Mouse (Mus musculus) liver, embryonic 16.5 days (tissue): ENCODE data around the gene Lig1. TPM values are rescaled to one million over a fixed set of nuclear protein-coding genes. Genes with fewer than 3 reads are reported as not detected.

Experiments used
- ATAC-seq: fragments of 200-750 bp; cut with Nextera tagmentation; 2 replicates; pipeline ENCODE4 v1.8.0; 2017; ENCODE audit warnings: low read depth, mild to moderate bottlenecking, moderate number of reproducible peaks, moderate library complexity
- H3K27ac ChIP-seq: fragments of 300-500 bp; sonication (generic); 2 replicates; pipeline ENCODE4 v1.5.1; 2014; ENCODE audit warnings: mild to moderate bottlenecking, low read length
- H3K27me3 ChIP-seq: fragments of 300-500 bp; sonication (generic); 2 replicates; pipeline ENCODE4 v1.6.1; 2014; ENCODE audit warnings: low read depth, low read length, mixed read lengths; ENCODE audit not compliant: control insufficient read depth, insufficient read depth
- H3K36me3 ChIP-seq: fragments of 300-500 bp; sonication (generic); 2 replicates; pipeline ENCODE4 v1.6.1; 2014; ENCODE audit warnings: mild to moderate bottlenecking; ENCODE audit not compliant: control insufficient read depth, insufficient read depth
- H3K4me1 ChIP-seq: fragments of 300-500 bp; sonication (generic); 2 replicates; pipeline ENCODE4 v1.6.1; 2014; ENCODE audit warnings: low read depth, low read length, mixed read lengths; ENCODE audit not compliant: control insufficient read depth
- H3K4me2 ChIP-seq: fragments of 300-500 bp; sonication (generic); 2 replicates; pipeline ENCODE4 v1.6.1; 2014; ENCODE audit warnings: low read depth, low read length, mixed read lengths
- H3K4me3 ChIP-seq: fragments of 300-500 bp; sonication (generic); 2 replicates; pipeline ENCODE4 v1.5.1; 2014; ENCODE audit warnings: low read depth, mild to moderate bottlenecking, low read length
- H3K9ac ChIP-seq: fragments of 300-500 bp; sonication (generic); 2 replicates; pipeline ENCODE4 v1.6.1; 2014; ENCODE audit warnings: low read depth, low read length
- H3K9me3 ChIP-seq: fragments of 300-500 bp; sonication (generic); replicated peaks from 2 replicates; pipeline ENCODE4 v1.6.1; 2016; ENCODE audit warnings: low read length; ENCODE audit not compliant: control insufficient read depth
- WGBS: fragments of 180-500 bp; shearing (Covaris S2); extraction: QIAGEN DNeasy Blood & Tissue Kit; methylation state at CpG from one replicate; pipeline ENCODE4 v1.1.7; 2014; ENCODE audit not compliant: insufficient replicate concordance; 5-methylcytosine and 5-hydroxymethylcytosine counted together
- polyA plus RNA-seq: library from polyadenylated mRNA; unstranded; fragments of >200 nt; fragmentation: Nextera tagmentation; extraction: Ambion mirVana; gene quantifications from 2 replicates; pipeline ENCODE4 v1.2.1, GENCODE M21; 2015

The Lig1 gene
- polyA plus RNA-seq, 1 experiment from 2014 or later: 80.3 TPM

GRCm38 (mm10) chr7:13298821-13299220, 21.7 kb downstream of the Lig1 start:
- no peaks in the 10 kb centered on the region for H3K27me3 ChIP-seq
- no peaks in the 10 kb centered on the region for H3K9me3 ChIP-seq
- H3K4me3 ChIP-seq: no peak overlapping the region
- H3K36me3 ChIP-seq: peaks cover 86% of the 10 kb centered on the region
- 81% methylated on average over 5 of the region's 5 CpGs for WGBS
- no peak overlapping the region for H3K9ac ChIP-seq
- H3K4me2 ChIP-seq: no peak overlapping the region
- ATAC-seq: no peak
- no peaks in the 10 kb centered on the region for H3K4me1 ChIP-seq
- H3K27ac ChIP-seq: no peak overlapping the region

GRCm38 (mm10) chr7:13301643-13302042, 24.6 kb downstream of the Lig1 start:
- WGBS: 83% methylated on average over 1 of the region's 1 CpGs
- H3K4me2 ChIP-seq: no peak overlapping the region
- no peak overlapping the region for H3K27ac ChIP-seq
- no peaks in the 10 kb centered on the region for H3K4me1 ChIP-seq
- H3K9ac ChIP-seq: no peak overlapping the region
- H3K9me3 ChIP-seq: no peaks in the 10 kb centered on the region
- no peak overlapping the region for H3K4me3 ChIP-seq
- H3K27me3 ChIP-seq: no peaks in the 10 kb centered on the region
- H3K36me3 ChIP-seq: peaks cover 76% of the 10 kb centered on the region
- no peak for ATAC-seq

- ATAC-seq: peak; percentile 24
- H3K4me2 ChIP-seq: no peak overlapping the region
- H3K4me3 ChIP-seq: no peak overlapping the region
- H3K9me3 ChIP-seq: no peaks in the 10 kb centered on the region
- H3K27ac ChIP-seq: no peak overlapping the region
- no peak overlapping the region for H3K9ac ChIP-seq
- H3K4me1 ChIP-seq: no peaks in the 10 kb centered on the region
- peaks cover 77% of the 10 kb centered on the region for H3K36me3 ChIP-seq
- WGBS: 40% methylated on average over 2 of the region's 2 CpGs
- H3K27me3 ChIP-seq: no peaks in the 10 kb centered on the region
Observed at GRCm38 (mm10) chr7:13302780-13303179, 25.7 kb downstream of the Lig1 start.

GRCm38 (mm10) chr7:13303372-13303771, 26.3 kb downstream of the Lig1 start:
- Histone ChIP-seq H3K4me3 (no peak overlapping the region), H3K9ac (no peak overlapping the region), H3K4me2 (no peak overlapping the region), H3K36me3 (peaks cover 78% of the 10 kb centered on the region), H3K27me3 (no peaks in the 10 kb centered on the region), H3K27ac (no peak overlapping the region), H3K9me3 (no peaks in the 10 kb centered on the region), H3K4me1 (no peaks in the 10 kb centered on the region)
- ATAC-seq: no peak

GRCm38 (mm10) chr7:13309407-13309806, 32.3 kb downstream of the Lig1 start:
- Histone ChIP-seq H3K4me1 (peaks cover 4% of the 10 kb centered on the region), H3K4me3 (no peak overlapping the region), H3K9me3 (no peaks in the 10 kb centered on the region), H3K4me2 (no peak overlapping the region), H3K27me3 (no peaks in the 10 kb centered on the region), H3K9ac (no peak overlapping the region), H3K36me3 (peaks cover 62% of the 10 kb centered on the region), H3K27ac (no peak overlapping the region)
- WGBS: 62% methylated on average over 2 of the region's 2 CpGs
- ATAC-seq: no peak

- 49% methylated on average over 6 of the region's 6 CpGs for WGBS
- H3K9me3 ChIP-seq: no peaks in the 10 kb centered on the region
- H3K4me1 ChIP-seq: peaks cover 4% of the 10 kb centered on the region
- ATAC-seq: peak; percentile 88
- no peak overlapping the region for H3K27ac ChIP-seq
- H3K9ac ChIP-seq: no peak overlapping the region
- peaks cover 58% of the 10 kb centered on the region for H3K36me3 ChIP-seq
- H3K27me3 ChIP-seq: no peaks in the 10 kb centered on the region
- H3K4me2 ChIP-seq: no peak overlapping the region
- no peak overlapping the region for H3K4me3 ChIP-seq
Observed at GRCm38 (mm10) chr7:13310493-13311199, 33.6 kb downstream of the Lig1 start.

GRCm38 (mm10) chr7:13311401-13311800, 34.3 kb downstream of the Lig1 start:
- Histone ChIP-seq H3K27me3 (no peaks in the 10 kb centered on the region), H3K4me2 (no peak overlapping the region), H3K4me1 (peaks cover 4% of the 10 kb centered on the region), H3K36me3 (peaks cover 50% of the 10 kb centered on the region), H3K9ac (no peak overlapping the region), H3K27ac (no peak overlapping the region), H3K4me3 (no peak overlapping the region), H3K9me3 (no peaks in the 10 kb centered on the region)
- 89% methylated on average over 4 of the region's 4 CpGs for WGBS
- ATAC-seq: no peak

GRCm38 (mm10) chr7:13314095-13314597, 37.1 kb downstream of the Lig1 start:
- 79% methylated on average over 5 of the region's 5 CpGs for WGBS
- H3K27me3 ChIP-seq: no peaks in the 10 kb centered on the region
- H3K4me3 ChIP-seq: no peak overlapping the region
- peaks cover 4% of the 10 kb centered on the region for H3K4me1 ChIP-seq
- H3K9ac ChIP-seq: no peak overlapping the region
- no peak for ATAC-seq
- H3K9me3 ChIP-seq: no peaks in the 10 kb centered on the region
- no peak overlapping the region for H3K4me2 ChIP-seq
- no peak overlapping the region for H3K27ac ChIP-seq
- peaks cover 26% of the 10 kb centered on the region for H3K36me3 ChIP-seq

GRCm38 (mm10) chr7:13321424-13321823, 44.3 kb downstream of the Lig1 start:
- Histone ChIP-seq H3K27me3 (no peaks in the 10 kb centered on the region), H3K36me3 (no peaks in the 10 kb centered on the region), H3K27ac (no peak overlapping the region), H3K4me1 (peaks cover 5% of the 10 kb centered on the region), H3K9me3 (no peaks in the 10 kb centered on the region), H3K4me2 (no peak overlapping the region), H3K9ac (no peak overlapping the region), H3K4me3 (no peak overlapping the region)
- ATAC-seq: no peak
- 55% methylated on average over 3 of the region's 3 CpGs for WGBS
